Mouse (Mus musculus): Measurements from ENCODE around the gene Gcsam. TPM values are rescaled to one million over a fixed set of nuclear protein-coding genes. Genes with fewer than 3 reads are reported as not detected.

Gcsam gene
- total RNA-seq, 2 experiments from 2014 or later, result not detected

DNA sequence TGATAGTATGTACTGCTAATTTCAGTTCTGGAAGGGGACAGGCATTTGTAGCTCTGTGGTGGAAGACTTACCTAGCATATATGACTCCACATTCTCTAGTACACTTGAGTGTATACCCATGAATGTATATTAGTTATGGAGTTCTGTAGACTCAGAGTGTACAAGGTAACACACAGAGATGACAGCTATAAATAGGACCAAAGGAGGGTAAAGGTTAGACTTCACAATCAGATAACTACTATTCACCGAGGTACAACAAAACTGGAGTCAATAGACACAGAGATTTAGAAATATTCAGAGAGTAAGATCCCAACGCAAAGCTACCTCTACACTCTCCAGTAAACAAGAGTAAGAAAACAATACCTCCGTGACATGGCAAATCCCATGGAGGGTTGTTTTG is 33.8 kb downstream of the Gcsam start:
- no peak for ATAC-seq (replicated peaks; ENCODE audit: low FRiP score, poor library complexity, severe bottlenecking)

- no peak for ATAC-seq (replicated peaks; ENCODE audit: low FRiP score, poor library complexity, severe bottlenecking)
Observed at GRCm38 (mm10) chr16:45644380-45644779, 34.2 kb downstream of the Gcsam start.

- no peak for ATAC-seq (replicated peaks; ENCODE audit: low FRiP score, poor library complexity, severe bottlenecking)
Observed at GRCm38 (mm10) chr16:45651497-45651896, 41.3 kb downstream of the Gcsam start.

DNA sequence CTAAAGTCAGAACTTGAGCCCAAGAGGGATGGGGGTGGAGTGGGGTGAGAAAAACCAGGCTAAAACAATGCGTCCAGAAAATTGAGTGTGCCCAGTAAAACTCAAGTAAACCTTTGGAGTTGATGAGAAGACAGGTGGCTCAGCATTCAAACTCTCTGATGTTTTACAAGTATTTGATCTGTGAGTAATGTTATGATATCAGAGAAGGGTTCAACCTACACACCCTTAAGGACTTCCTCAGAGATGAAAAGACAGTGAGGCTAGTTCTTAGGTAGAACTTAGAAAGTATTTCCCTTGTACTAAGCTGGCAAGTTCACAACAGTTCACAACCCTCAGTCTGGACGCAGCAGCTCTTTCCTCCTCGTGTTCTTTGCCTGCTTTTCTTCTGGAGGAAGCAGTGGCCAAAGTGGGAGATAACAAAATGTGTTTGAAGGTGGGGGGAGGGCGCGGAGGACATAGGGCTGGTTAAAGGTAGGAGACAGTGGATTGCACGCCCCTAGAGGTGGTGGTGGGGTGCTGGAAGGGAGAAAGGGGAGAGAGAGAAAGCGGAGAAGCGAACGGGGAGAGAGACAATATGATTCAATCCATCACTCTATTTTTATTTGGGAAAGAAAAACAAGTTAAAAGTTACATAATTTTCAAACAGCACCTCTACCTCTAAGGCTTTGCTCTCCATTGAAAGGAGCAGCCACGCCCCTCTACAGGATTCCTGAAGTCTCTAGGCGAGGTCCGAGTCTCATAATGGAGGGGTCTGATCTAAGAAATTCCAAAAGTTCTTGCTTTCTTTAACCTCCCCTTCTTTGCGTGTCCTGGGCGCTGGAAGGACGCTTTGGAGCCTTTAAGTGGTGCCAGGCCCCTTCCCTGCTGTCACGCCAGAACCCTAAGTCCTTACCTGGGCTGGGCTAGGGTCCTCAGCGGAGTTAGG is 43.1 kb downstream of the Gcsam start:
- ATAC-seq (replicated peaks; ENCODE audit: low FRiP score, poor library complexity, severe bottlenecking), result no peak

DNA sequence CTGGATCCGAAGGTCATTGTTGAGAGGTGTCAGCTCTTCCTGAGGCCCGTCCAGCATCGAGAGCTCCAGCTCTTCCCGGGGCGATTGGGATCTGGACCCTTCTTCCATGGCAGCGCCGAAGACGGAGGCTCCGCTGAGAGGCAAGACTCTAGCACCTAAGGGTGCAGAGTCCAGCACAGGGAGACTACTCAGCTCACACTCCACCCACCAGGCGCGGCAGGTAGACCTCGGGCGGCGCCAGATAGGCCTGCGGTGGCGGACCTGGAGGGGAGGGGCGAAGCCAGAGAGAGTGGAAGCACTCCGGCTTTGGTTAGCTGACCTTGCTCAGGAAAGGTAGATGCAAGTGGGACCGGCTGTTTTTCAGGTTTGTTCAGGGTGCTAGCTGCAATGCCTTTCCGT is 43.8 kb downstream of the Gcsam start, which contains the start of gene BC016579:
BC016579 (minus strand) TSS at position 135 of the 399 bp plus-strand sequence.
- no peak for ATAC-seq (replicated peaks; ENCODE audit: low FRiP score, poor library complexity, severe bottlenecking)

- no peak for ATAC-seq (replicated peaks; ENCODE audit: low FRiP score, poor library complexity, severe bottlenecking)
Observed at GRCm38 (mm10) chr16:45654465-45654864, 44.3 kb downstream of the Gcsam start.

- no peak for ATAC-seq (replicated peaks; ENCODE audit: low FRiP score, poor library complexity, severe bottlenecking)
Observed at GRCm38 (mm10) chr16:45657574-45658159, 47.5 kb downstream of the Gcsam start.

GRCm38 (mm10) chr16:45658248-45658647 is 48.1 kb downstream of the Gcsam start:
- no peak for ATAC-seq (replicated peaks; ENCODE audit: low FRiP score, poor library complexity, severe bottlenecking)

DNA sequence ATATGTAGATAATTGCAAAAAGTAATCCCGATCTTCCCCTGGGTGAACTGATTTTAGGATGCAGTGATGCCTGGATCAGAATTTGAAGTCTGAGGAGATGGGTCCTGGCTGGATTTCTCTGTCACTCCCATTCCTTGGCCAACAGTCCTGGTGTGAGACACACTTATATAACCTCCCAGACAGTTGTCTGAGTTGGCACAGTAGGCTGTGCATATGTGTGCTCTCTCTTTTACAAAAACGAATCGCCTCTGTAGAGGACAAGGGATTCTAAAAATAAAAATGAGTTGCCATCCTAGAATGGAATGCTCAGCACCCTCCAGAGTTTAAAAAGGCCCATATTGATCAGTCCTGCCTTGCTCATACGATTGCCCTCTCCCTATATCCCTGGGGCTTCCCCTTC is 49.4 kb downstream of the Gcsam start:
- ATAC-seq (replicated peaks; ENCODE audit: low FRiP score, poor library complexity, severe bottlenecking), result no peak

- no peak for ATAC-seq (replicated peaks; ENCODE audit: low FRiP score, poor library complexity, severe bottlenecking)
Observed at GRCm38 (mm10) chr16:45662381-45662780, 52.2 kb downstream of the Gcsam start.

DNA sequence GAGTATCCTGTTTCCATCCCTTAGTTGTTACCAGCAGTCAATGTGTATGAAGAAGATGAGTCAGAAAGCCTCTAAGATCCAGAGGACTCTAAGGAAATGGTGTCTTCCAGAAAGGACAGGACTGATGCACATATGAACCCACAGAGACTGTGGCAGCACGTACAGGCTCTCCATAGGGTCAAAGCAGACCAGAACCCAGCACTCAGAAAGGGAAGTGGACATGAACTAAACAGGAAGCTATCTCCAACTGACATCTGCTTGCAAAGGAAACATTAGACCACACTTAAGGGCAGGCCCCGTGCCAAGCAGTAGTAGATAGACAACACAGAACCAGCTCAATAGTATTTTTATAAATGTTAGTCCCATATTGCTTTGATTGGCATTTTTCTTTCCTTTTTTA is 56.0 kb downstream of the Gcsam start:
- ATAC-seq (replicated peaks; ENCODE audit: low FRiP score, poor library complexity, severe bottlenecking), result no peak

DNA sequence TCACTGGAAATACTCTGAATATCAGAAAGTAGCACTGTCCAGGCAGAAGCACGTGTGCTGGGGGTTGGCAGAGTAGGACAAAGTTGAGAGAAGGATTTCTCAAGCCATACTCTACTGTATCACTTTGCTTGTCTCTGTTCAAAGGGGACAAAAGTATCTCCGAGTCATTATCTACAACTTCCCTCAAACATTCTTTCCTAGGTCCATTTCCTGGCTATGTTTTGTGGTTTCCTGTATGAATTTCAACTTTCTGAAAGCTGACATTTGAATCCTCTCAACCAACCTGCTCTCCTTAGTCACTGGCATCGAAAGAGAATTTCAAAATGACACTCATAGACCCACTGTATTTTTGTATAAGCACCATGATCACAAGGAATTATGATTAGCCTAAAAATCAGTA is 58.0 kb downstream of the Gcsam start:
- no peak for ATAC-seq (replicated peaks; ENCODE audit: low FRiP score, poor library complexity, severe bottlenecking)

DNA sequence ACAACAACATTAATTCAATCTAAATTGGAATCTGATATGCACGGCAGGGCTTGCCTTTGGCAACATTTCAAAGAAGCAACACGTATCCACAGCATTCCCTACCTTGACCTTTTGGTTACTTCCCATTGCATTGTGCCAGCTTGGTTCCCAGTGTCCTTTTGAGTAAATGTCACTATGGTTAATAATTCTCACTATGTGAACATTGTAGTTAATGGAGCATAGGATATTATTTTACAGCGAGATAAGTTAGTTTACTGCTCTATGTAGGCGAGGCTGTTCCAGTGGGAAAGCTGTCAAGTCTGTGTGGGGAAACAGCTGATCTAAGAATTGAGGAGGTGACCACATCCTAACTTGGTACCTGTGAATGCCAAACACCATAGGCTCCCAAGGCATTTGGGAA is 59.8 kb downstream of the Gcsam start:
- no peak for ATAC-seq (replicated peaks; ENCODE audit: low FRiP score, poor library complexity, severe bottlenecking)

Other genes with a start within 250 kb of the Gcsam start
- 0.42 and 1.4 TPM in 2 replicates for gene Cd200, start 201.3 kb upstream of the Gcsam start, total RNA-seq (2015; ENCODE audit: low replicate concordance)
- gene Cd200, start 201.3 kb upstream of the Gcsam start, total RNA-seq (2017; ENCODE audit: low replicate concordance), result 1.9 TPM in 1 of 2 replicates, not detected in the other
- not detected in 2 replicates for gene Gm609, start 117.4 kb upstream of the Gcsam start, total RNA-seq (2015; ENCODE audit: low replicate concordance)
- gene Gm609, start 117.4 kb upstream of the Gcsam start, total RNA-seq (2017; ENCODE audit: low replicate concordance), result not detected in 2 replicates
- 1.7 TPM in 1 of 2 replicates, not detected in the other for gene Gm17783, start 78.3 kb upstream of the Gcsam start, total RNA-seq (2015; ENCODE audit: low replicate concordance)
- not detected in 2 replicates for gene Gm17783, start 78.3 kb upstream of the Gcsam start, total RNA-seq (2017; ENCODE audit: low replicate concordance)
- not detected in 2 replicates for gene Slc9c1, start 75.1 kb upstream of the Gcsam start, total RNA-seq (2015; ENCODE audit: low replicate concordance)
- not detected in 2 replicates for gene Slc9c1, start 75.1 kb upstream of the Gcsam start, total RNA-seq (2017; ENCODE audit: low replicate concordance)
- not detected in 2 replicates for gene BC016579, start 43.7 kb downstream of the Gcsam start, total RNA-seq (2015; ENCODE audit: low replicate concordance)
- gene BC016579, start 43.7 kb downstream of the Gcsam start, total RNA-seq (2017; ENCODE audit: low replicate concordance), result not detected in 2 replicates
- not detected in 2 replicates for gene Tmprss7, start 83.3 kb downstream of the Gcsam start, total RNA-seq (2015; ENCODE audit: low replicate concordance)
- gene Tmprss7, start 83.3 kb downstream of the Gcsam start, total RNA-seq (2017; ENCODE audit: low replicate concordance), result not detected in 2 replicates
- gene Tagln3, start 114.2 kb downstream of the Gcsam start, total RNA-seq (2015; ENCODE audit: low replicate concordance), result 1.4 and 2.5 TPM in 2 replicates
- gene Tagln3, start 114.2 kb downstream of the Gcsam start, total RNA-seq (2017; ENCODE audit: low replicate concordance), result 0.30 TPM in 1 of 2 replicates, not detected in the other
- gene Abhd10, start 132.6 kb downstream of the Gcsam start, total RNA-seq (2015; ENCODE audit: low replicate concordance), result 9.0 and 21.4 TPM in 2 replicates
- gene Abhd10, start 132.6 kb downstream of the Gcsam start, total RNA-seq (2017; ENCODE audit: low replicate concordance), result 18.5 and 20.4 TPM in 2 replicates